Mouse (Mus musculus) urinary bladder, adult 2 months (tissue): ENCODE results near the gene Gdap1l1. TPM values are rescaled to one million over a fixed set of nuclear protein-coding genes. Genes with fewer than 3 reads are reported as not detected.

Source experiments
- DNase-seq: peaks from one replicate; pipeline ENCODE4 v3.0.0; 2022; ENCODE audit warnings: low spot score
- polyA plus RNA-seq: library from polyadenylated mRNA; depleted of rRNA; stranded (reverse); fragments of >200 nt; gene quantifications from 2 replicates; pipeline ENCODE4 v1.2.3, GENCODE M21; 2012

Gene Gdap1l1
- polyA plus RNA-seq, 1 experiment: 0.30 TPM

DNA sequence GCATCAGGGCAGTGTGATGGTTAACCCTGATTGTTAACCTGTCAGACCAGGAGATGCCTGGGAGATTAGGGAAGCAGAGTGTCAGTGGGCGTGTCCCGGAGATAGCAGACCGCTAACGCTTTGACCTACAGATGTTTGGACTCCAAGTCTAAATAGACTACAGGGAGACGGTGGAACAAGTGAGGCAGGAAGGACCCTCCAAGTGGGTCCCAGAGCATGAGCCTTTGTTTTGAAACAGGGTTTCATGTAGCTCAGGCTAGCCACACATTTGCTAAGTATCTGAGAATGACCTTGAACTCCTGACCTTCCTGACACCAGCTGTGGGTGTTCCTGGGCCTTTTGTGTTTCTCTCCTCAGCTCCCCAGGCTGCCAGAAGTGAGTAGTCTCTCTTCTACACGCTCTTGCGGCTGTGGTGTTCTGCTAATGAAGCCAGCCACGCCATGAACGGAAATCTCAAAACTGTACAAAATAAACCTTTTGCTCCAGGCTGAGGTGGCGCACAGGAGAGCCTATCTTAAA is 25.0 kb downstream of the Gdap1l1 start:
- no peak for DNase-seq

GRCm38 (mm10) chr2:163463998-163464397 is 25.7 kb downstream of the Gdap1l1 start:
- no peak for DNase-seq

DNA sequence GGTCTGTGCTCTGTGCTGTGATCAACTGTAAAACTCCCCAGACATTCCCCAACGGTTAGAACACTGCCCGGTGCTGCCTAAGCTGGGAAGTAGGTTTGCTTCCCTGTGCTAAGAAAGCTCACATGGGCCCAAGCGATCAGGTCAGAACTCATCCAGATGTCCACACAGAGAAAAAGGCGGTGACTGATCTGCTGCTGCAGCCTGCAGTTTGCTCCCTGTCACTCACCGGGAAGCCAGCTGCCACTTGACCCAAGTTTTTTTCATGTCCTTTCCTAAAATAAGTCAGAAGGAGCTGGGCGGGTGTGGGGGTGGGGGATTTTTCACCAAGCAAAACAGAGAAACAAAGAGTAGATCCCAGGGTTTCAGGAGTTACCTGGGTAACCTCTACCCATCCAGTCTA is 26.3 kb downstream of the Gdap1l1 start:
- no peak for DNase-seq

- no peak for DNase-seq
These were observed 28.5 kb downstream of the Gdap1l1 start for GRCm38 (mm10) chr2:163466771-163467170.

GRCm38 (mm10) chr2:163467585-163467984 is 29.3 kb downstream of the Gdap1l1 start:
- no peak for DNase-seq

DNA sequence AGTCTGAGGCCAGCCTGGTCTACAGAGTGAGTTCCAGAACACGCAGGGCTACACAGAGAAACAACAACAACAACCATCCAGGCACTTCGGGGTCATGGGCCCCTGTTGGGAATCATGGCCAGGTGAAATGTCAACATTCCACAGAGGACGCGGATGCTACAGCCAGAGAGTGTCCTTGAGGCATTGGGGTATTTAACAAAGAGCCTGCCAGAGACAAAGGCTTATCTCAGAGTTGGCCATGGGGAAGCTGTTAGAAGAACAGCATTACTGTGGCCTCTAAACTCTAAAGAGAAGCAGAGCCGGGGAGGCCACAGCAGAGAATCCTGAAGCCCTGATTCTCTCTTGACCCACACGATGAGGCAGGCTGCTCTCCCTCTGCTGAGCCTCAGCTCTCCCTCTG is 30.6 kb downstream of the Gdap1l1 start:
- DNase-seq: no peak

- no peak for DNase-seq
These were observed 31.4 kb downstream of the Gdap1l1 start for GRCm38 (mm10) chr2:163469711-163470110.

DNA sequence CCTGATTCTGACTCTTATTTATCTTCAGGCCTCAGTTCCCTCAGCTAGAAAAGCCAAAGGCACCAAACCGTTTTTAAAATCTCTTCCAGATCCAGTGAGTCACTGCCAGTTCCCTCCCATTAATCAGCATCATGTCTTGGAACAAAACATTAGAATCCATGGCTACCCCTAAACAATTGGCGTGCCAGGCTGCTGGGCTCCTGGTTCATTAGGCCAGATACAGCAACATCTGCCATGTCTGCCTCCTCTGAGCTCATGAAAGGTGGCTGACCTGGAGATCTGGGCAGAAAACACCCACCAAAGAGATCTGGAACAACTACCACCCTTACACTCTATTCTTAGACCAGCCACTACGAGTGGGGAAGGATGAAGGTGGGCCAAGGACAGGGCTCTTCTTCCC is 32.9 kb downstream of the Gdap1l1 start:
- DNase-seq: no peak

DNA sequence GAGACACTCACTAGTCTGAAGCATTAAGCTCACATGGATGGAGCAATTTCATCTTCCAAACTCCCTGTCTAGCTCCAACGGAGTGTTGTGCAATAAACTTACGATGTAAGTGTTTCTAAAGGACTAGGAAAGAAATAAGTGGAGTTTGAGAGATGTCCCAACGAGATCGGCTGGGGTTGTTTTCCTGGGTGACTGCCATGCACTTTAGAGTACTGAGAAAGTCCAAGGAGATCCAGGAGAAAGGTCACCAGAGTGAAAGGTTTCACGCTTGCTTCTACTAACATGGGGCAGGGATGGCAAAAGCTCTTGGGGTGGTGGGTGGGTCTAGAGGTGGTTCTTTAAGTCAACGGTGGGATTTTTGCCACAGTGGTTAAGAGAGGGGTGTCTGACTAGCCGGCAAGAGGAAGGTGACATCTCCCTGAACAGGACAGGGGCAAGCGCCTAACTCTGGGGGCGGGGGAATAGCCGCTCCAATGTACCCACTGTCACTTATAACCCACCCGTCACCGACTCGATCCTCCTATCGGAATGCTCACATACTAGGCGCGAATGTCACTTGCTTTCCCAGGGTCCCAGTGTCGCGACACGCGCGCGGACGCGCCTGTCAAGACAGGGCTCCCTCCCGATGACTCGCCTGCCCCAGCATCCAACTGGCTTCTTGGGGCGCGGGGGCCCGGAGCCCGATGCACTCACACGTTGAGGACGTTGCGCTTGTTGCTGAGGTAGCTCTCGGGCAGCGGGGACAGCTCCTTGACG is 33.6 kb downstream of the Gdap1l1 start:
- DNase-seq: no peak

GRCm38 (mm10) chr2:163472466-163472851 is 34.2 kb downstream of the Gdap1l1 start, which contains the start of gene Fitm2:
Gene Fitm2, minus strand, starts transcription at chr2:163472629.
- peak; percentile 98 for DNase-seq

DNA sequence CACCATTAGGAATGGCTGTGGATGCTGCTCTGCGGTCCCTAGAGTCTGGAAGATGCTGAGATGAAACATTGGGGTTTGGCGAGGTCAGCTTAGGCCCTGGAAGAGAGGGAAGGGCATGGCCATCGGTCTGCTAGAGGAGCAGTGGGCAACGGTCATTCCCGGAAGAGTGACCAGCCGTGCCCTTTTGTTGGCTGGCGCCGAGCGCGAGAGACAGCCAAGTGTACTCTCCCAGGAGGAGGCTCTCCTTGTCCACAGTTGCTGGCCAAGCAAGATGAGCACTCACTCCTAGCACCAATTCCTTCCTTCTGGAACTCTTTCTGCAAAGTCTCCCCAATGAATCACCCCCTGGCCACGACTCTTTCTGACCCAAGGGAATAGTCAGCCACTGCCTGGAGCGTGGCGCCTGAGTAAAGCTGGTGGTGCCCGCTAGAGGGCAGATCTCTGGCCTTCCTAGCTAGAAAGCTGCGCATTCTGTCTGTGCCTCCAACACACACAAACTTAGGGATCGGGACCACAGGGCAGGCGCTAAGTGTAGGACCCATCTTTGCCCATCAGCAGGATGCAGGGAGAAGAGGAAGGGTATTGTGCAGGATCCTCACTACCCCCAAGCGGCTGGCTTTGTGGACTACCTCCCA is 42.0 kb downstream of the Gdap1l1 start:
- DNase-seq: no peak

DNA sequence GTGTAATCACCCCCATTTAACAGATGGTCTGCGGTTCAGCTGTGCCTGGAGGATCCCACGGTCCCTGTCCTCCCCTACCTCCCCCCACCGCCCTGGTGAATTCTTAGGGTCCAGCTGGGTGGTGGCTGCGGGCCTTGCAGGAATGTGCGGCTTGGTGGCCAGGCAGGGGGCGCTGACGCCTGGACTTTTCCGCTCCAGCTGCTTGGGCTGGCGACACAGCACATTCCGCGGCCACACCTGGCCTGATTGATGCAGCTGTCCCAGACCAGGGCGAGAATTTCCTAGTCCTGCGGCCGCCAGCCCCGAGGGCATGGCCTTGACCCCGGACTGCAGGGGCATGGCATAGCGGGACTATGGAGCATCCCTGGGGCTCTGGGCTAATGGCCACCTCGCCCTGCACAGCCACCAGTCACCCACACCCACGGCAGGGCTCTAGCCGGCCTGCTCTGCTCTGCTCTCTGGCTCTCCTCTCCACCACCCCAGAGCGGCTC is 43.3 kb downstream of the Gdap1l1 start:
- DNase-seq: no peak

DNA sequence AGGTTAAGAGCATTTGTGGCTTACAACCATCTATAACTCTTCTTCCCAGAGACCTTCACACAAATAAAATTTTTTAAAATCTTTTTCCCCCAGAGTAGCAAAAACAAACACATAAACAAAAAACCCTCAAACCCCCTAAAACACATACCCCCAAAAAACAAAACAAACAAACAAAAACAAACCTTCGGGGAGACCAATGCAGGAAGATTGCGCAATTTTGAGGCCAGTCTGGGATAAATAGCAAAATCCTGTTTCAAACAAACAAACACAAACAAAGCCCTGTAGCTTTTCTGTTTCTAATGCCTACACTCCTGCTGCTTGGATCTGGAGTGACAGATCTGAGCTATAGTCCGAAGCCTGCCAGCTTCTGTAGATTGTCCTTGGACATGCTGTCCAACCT is 49.1 kb downstream of the Gdap1l1 start:
- DNase-seq: no peak

- DNase-seq: no peak
These were observed 51.5 kb downstream of the Gdap1l1 start for GRCm38 (mm10) chr2:163489725-163490291.

- no peak for DNase-seq
These were observed 52.4 kb downstream of the Gdap1l1 start for GRCm38 (mm10) chr2:163490656-163491055.

GRCm38 (mm10) chr2:163491351-163491750 is 53.1 kb downstream of the Gdap1l1 start:
- DNase-seq: no peak

- no peak for DNase-seq
These were observed 53.7 kb downstream of the Gdap1l1 start, which contains the start of gene R3hdml for GRCm38 (mm10) chr2:163492018-163492417. Gene R3hdml, plus strand, starts transcription at chr2:163492318.

DNA sequence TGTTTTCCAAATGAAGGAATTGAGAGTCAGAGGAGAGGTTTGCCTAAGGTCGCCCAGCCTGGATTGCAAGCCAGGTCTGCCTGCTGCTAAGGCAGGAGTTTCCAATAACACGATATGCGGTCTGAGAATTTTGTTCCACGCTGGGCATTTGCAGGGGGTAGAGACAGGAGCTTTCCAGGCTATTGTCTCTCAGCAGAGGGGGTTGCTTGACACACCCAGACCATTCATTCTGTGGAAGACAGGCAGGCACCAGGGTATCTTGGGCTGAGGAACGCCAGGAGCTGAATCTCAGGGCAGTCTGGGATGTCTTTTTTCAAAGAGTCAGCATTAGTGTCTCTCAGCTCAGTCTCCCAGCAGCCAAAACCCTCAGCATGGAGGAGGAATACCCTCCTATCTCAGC is 54.8 kb downstream of the Gdap1l1 start:
- no peak for DNase-seq

- peak; percentile 22 for DNase-seq
These were observed 55.7 kb downstream of the Gdap1l1 start for GRCm38 (mm10) chr2:163493976-163494375.

DNA sequence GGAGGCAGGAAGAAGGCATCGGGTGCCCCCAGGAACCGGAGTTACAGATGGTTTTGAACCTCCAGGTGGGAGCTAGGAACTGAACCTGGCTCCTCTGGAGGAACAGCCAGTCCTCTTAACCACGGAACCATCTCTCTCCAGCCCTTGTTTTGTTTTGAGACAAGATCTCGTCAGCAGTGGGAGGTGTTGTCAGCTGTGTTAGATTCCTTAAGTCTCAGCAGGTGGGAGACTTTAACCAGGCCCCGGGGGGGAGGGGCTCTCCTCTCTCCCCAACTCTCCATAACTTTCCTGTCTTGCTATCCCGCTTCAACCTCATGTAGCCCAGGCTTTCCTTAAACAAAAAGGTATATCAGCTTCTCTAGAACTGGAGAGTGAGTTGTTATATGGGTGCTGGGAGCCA is 56.2 kb downstream of the Gdap1l1 start:
- DNase-seq: no peak

DNA sequence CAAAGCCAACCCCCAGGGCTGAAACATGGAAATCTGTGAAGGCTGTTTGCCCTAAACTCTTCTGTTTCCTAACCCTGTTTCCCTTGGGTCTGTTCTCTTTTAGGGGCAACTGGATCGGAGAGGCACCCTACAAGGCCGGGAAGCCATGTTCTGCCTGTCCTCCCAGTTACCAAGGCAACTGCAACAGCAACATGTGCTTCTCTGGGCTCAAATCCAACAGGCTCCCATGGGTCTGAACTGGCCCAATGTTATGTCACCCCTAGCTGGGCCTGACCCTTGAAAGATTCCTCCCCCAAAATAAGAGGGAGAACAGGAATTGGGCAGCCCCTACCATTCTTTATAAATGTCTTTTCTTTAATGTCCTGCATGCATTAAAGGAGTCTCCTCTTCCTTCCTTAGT is 63.9 kb downstream of the Gdap1l1 start:
- DNase-seq: no peak

DNA sequence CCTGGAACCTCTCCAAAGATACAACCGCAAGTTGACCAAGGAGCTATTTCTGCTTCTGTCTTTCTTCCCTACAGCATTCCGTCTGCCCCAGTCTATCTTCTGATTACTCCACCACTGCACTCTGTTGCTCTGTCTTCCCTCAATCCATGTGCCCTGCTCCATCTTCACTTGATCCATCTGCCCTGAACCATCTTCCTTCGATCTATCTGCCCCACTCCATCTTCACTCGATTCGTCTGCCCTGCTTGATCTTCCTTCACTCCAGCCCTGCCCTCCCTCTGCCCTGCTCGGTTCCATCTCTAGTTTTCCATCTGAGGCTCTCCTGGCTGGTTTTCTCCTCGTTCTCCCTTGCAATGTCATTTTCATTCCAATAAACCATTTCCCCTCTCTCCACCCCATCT is 64.9 kb downstream of the Gdap1l1 start:
- DNase-seq: no peak
